Mouse (Mus musculus) heart, adult 8-10 months (tissue): ENCODE measurements at regions not wholly inside any gene's neighbourhood (a gene's known extent, or its start where the extent isn't known, plus 50 kb on each side); places are given as distances from the start of the nearest gene placed in this dataset.

Experiments
- DNase-seq: peaks from one replicate; pipeline ENCODE4 v3.0.0; 2022; ENCODE audit warnings: low spot score

GRCm38 (mm10) chr2:45756395-45756794, 639.2 kb upstream of the Zeb2 start:
- DNase-seq: no peak

- DNase-seq: no peak
Observed at GRCm38 (mm10) chr2:45751746-45752145, 634.6 kb upstream of the Zeb2 start.

GRCm38 (mm10) chr2:45749379-45749778, 632.2 kb upstream of the Zeb2 start:
- no peak for DNase-seq

GRCm38 (mm10) chr2:45747263-45748236, 630.4 kb upstream of the Zeb2 start:
- DNase-seq: peak; percentile 43

- no peak for DNase-seq
Observed at GRCm38 (mm10) chr2:45746606-45747005, 629.4 kb upstream of the Zeb2 start.

GRCm38 (mm10) chr2:45736278-45736677, 619.1 kb upstream of the Zeb2 start:
- no peak for DNase-seq

DNA sequence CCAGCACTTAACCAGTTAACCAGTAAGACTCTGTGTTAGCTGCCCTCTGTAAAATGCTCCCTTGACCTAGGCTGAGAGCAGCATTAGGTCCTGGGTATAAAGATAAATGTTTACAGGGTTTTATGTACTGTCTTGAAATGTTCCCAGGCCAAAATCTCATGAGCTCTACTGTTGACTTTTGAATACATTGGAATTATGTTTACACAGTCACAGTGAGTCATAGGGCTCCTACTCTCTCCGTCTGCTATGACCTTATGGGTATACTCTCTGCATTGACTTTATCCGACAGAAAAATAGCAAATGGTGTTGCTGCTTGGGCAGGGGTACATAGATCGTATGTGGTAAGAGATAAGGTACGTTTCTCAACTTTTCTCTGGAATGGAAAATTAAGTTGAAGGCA, 596.8 kb upstream of the Zeb2 start:
- no peak for DNase-seq

- peak; percentile 62 for DNase-seq
Observed at GRCm38 (mm10) chr2:45707026-45707425, 589.8 kb upstream of the Zeb2 start.

- no peak for DNase-seq
Observed at GRCm38 (mm10) chr2:45702511-45702910, 585.3 kb upstream of the Zeb2 start.

DNA sequence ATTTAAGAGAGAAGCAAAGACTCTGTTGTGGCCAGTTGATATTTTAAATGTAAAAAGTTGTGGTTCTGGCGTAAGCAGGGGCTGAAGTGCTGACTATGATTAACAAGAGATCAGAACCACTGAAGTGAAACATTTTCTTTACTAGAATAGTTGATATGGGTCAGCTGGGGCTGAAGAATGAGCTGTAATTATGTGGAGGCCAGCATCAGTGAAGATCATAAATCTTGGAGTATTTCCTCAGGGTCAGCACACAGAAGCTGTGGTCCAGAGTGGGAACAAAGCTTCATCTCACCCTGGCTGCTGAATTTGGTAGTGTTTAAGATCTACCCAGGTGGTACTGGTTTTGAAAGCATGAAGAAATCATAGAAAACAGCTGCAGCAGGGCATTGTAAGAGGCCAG, 583.4 kb upstream of the Zeb2 start:
- DNase-seq: no peak

GRCm38 (mm10) chr2:45693291-45694020, 576.3 kb upstream of the Zeb2 start:
- no peak for DNase-seq

DNA sequence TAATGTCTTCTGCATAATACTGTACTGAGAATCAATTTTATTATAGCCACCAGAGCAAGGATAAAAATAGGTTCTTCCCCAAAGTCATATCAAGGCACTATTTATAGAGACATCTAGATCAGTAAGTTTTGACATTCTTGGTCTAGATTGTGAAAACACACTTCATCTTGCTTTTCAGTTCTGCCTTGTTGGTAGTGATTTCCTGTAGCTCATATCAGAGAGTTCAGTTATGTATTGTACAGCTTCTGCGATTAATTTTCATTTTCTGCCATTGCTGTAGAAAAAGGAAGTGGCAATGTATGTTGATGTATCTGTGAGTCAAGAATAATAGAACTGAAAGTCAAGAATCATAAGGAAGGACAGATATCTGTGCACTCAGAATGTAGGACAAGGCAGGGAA, 575.6 kb upstream of the Zeb2 start:
- no peak for DNase-seq

DNA sequence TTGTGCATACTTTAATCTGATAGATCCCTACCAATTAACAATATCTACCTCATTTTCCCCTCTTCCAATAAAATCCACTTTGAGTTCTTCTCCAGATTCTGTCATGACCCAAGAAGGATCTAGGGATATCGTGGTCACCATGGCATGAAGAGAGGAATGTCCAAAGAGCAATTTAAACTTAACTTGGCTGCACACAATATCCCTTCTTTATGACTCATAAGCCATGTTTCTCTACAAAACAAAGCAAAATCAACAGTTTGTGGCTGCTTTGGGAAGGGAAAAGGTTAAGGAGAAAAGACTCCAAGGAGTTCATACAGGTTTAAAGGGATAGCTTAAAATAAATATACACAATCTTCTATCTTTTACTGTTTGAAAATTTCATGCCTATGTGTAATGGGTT, 571.8 kb upstream of the Zeb2 start:
- no peak for DNase-seq

GRCm38 (mm10) chr2:45681251-45681650, 564.1 kb upstream of the Zeb2 start:
- DNase-seq: no peak

DNA sequence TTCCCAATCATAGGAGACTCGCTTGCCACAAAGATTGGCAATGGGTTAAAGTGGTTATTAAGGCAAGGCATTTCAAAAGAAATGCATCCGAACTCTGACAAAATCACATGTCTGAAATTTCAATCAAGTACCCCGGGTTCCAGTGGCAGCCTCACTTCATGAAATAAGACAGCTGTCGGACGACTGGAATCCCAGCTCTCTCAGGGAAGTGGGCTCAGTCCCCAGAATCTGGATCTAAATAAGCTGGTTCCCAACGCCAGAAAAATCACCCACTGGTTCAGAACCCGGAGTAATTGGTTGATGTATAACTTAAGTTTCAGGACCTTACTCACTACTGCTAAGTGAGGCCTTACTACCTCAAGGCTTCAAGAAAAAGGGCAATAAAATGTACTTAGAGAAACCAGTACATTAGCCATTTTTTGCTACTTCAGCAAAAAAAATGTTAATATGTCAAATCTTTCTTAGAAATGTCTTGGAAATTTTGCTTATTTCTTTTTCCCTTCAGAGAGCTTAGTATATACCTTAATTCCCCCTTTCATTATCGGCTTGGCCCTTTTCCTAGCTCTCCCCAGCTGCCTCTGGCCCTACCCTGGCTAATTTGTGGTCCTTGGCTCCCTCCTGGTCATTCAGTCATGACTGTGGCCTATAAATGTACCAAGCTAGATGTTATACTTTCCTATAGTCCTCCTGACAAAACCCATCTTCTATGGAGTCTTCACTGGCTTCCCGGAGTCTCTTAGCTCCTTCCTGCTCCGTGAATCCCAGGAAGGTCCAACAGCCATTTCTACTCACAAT, 562.1 kb upstream of the Zeb2 start:
- no peak for DNase-seq

- no peak for DNase-seq
Observed at GRCm38 (mm10) chr2:45678685-45679084, 561.5 kb upstream of the Zeb2 start.

DNA sequence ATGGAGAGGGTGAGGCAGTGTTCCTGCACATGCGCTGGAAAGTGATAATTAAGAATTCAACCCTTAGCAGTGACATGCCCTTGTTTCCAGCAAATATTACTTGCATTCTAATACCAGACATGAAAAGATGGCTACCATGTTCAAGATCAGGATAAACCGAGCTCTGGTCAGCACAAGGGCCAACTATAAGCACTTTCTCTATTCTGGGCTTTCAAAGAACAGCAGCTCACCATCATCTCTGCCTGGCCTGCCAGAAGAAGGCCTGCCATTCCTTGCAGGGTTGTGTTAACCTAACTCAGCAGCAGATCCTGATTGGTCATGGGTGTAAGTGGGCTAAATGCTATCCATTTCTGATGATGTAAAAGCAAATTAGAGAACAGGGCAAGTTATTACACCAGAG, 558.6 kb upstream of the Zeb2 start:
- no peak for DNase-seq

DNA sequence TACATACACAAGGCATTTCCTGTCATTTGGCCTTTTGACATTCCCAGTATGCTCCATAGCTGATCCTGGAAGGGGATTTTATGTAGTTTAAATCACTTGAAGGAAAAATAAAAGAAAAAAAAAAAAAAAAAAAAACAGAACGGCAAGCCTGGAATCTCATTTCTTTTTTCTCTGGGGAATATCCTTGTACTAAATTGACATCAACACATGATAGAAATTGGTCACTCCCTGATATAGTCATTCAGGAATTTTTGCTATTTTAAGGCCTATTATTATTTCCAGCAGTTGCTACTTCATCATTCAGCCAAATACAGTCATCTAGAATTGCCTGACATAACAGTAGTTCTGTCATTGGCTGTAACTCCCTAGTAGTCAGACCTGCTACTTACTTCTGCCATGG, 538.8 kb upstream of the Zeb2 start:
- no peak for DNase-seq

- DNase-seq: no peak
Observed at GRCm38 (mm10) chr2:45654693-45655092, 537.5 kb upstream of the Zeb2 start.

DNA sequence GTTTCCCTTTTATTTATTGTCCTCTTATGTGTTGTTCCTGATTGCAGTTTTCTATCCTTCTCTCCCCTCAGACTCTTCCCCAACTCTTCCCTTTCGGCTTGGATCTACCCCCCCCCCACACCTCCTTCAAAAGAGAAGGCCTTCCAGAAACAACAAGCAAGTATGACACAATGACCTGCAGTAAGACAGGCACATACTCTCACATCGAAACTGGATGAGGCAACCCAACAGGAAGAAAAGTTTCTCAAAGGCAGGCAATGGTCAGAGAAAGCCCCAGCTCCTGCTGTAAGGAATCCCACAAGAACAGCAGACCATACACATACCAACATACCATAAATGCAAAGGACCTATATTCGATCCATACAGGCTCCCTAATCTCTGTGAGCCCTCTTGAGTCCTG, 535.8 kb upstream of the Zeb2 start:
- DNase-seq: no peak

DNA sequence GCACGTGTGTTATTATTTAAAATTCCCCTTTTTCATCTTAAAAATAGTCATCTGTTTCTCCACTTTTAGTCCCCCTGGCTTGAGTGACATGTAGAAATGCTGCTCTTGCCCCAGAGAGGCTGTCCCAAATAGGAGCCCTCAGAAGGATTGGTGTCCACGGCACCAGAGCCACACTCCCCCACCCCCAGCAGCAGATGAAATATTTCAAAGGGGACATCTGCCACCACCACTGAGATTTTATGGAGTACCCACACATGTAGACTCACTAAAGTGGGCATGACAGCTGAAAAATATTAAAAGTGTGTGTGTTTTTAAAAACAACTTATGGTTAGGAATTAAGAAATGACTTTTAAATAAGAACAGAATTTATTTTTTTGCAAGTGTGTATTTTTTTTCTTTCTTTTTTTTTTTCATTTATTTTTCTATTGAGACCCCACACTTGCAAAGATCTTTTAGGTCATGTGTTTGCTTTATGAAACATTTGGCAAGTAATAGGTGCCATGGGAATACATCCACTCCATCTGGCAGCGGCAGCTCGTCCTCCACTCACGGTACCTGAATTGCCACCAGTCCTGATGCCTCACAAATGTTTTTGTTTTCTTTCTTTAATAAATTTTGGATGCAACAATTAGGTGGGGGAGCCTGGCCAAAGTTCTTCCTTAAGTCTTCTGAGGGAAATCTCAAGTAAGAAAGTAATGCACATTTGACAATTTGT, 533.2 kb upstream of the Zeb2 start:
- no peak for DNase-seq
